Mouse (Mus musculus) CD4-positive, CD25-positive, alpha-beta regulatory T cell, adult 2 months (primary cell): ENCODE measurements around the gene Pcgf2.
"Not testable (repeated sequence)": the region's sequence is repeated elsewhere in the genome, so short reads cannot be mapped to it uniquely, and the experiment has no call there.

Experiments
- DNase-seq: peaks from one replicate; pipeline ENCODE4 v3.0.0-alpha.2; 2012; ENCODE audit warnings: low read depth, low spot score

Gene Pcgf2

GRCm38 (mm10) chr11:97700003-97700745 is at the start of gene Pcgf2:
Gene Pcgf2 (minus strand): TSS chr11:97700497.
- peak; percentile 71 for DNase-seq

GRCm38 (mm10) chr11:97748496-97748895 is 48.2 kb upstream of the Pcgf2 start:
- DNase-seq, result no peak

- DNase-seq, result no peak
Observed at GRCm38 (mm10) chr11:97747773-97748172, 47.5 kb upstream of the Pcgf2 start.

- no peak for DNase-seq
Observed at GRCm38 (mm10) chr11:97745331-97745721, 45.0 kb upstream of the Pcgf2 start.

- DNase-seq, result peak; percentile 98
Observed at GRCm38 (mm10) chr11:97744718-97745330, 44.5 kb upstream of the Pcgf2 start.

- no peak for DNase-seq
Observed at GRCm38 (mm10) chr11:97744063-97744717, 43.9 kb upstream of the Pcgf2 start, which contains the start of gene Pip4k2b. Gene Pip4k2b (minus strand): TSS chr11:97744704.

GRCm38 (mm10) chr11:97743423-97743822 is 43.1 kb upstream of the Pcgf2 start:
- DNase-seq, result peak; percentile 30

- no peak for DNase-seq
Observed at GRCm38 (mm10) chr11:97742591-97742990, 42.3 kb upstream of the Pcgf2 start.

- no peak for DNase-seq
Observed at GRCm38 (mm10) chr11:97742157-97742556, 41.9 kb upstream of the Pcgf2 start.

- DNase-seq, result peak; percentile 41
Observed at GRCm38 (mm10) chr11:97740190-97740589, 39.9 kb upstream of the Pcgf2 start.

- peak; percentile 46 for DNase-seq
Observed at GRCm38 (mm10) chr11:97739155-97739554, 38.9 kb upstream of the Pcgf2 start.

- peak; percentile 67 for DNase-seq
Observed at GRCm38 (mm10) chr11:97738703-97739102, 38.4 kb upstream of the Pcgf2 start.

GRCm38 (mm10) chr11:97737600-97737999 is 37.3 kb upstream of the Pcgf2 start:
- no peak for DNase-seq

- no peak for DNase-seq
Observed at GRCm38 (mm10) chr11:97736645-97737044, 36.3 kb upstream of the Pcgf2 start.

- not testable (repeated sequence) for DNase-seq
Observed at GRCm38 (mm10) chr11:97734810-97735209, 34.5 kb upstream of the Pcgf2 start.

GRCm38 (mm10) chr11:97733689-97734088 is 33.4 kb upstream of the Pcgf2 start:
- DNase-seq, result no peak

GRCm38 (mm10) chr11:97728730-97729129 is 28.4 kb upstream of the Pcgf2 start:
- DNase-seq, result peak; percentile 47

- peak; percentile 82 for DNase-seq
Observed at GRCm38 (mm10) chr11:97728311-97728710, 28.0 kb upstream of the Pcgf2 start.

GRCm38 (mm10) chr11:97723709-97724108 is 23.4 kb upstream of the Pcgf2 start:
- no peak for DNase-seq

GRCm38 (mm10) chr11:97721338-97721737 is 21.0 kb upstream of the Pcgf2 start:
- DNase-seq, result no peak

GRCm38 (mm10) chr11:97719041-97719440 is 18.7 kb upstream of the Pcgf2 start:
- DNase-seq, result peak; percentile 60

GRCm38 (mm10) chr11:97718281-97718860 is 18.1 kb upstream of the Pcgf2 start:
- peak; percentile 31 for DNase-seq
